Mouse (Mus musculus): ENCODE data around the gene Crim1. TPM values are rescaled to one million over a fixed set of nuclear protein-coding genes. Genes with fewer than 3 reads are reported as not detected.

Gene Crim1
- polyA plus RNA-seq, 1 experiment from 2014 or later, result 4.3 TPM

DNA sequence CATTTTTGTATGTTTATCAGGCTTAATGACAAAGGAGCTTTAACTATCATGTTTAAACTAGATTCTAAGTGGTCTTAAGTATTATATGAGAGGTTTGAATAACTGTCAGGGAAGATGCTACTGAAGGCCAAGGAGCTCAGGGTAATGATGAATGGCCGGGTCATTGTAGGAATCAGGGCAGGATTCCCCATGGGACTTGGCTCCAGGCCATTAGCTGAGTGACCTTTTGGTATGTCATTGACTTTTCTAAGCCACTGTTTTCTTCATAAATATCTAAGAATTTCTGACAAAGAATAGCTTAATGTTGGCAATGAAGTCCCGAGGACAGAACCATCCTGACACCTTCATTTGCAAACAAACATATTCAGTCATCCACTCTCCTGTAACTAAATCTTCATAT is 66.2 kb downstream of the Crim1 start:
- Histone ChIP-seq H3K36me3 (no peaks in the 10 kb centered on the region), H3K27ac (no peak overlapping the region), H3K9me3 (no peaks in the 10 kb centered on the region), H3K27me3 (ENCODE audit: insufficient read depth, poor library complexity, severe bottlenecking) (no peaks in the 10 kb centered on the region), H3K4me3 (no peak overlapping the region), H3K4me1 (replicated peaks) (peaks cover 15% of the 10 kb centered on the region)
- DNase-seq (ENCODE audit: low spot score), result no peak
- WGBS, result 79% methylated on average over 2 of the region's 2 CpGs

DNA sequence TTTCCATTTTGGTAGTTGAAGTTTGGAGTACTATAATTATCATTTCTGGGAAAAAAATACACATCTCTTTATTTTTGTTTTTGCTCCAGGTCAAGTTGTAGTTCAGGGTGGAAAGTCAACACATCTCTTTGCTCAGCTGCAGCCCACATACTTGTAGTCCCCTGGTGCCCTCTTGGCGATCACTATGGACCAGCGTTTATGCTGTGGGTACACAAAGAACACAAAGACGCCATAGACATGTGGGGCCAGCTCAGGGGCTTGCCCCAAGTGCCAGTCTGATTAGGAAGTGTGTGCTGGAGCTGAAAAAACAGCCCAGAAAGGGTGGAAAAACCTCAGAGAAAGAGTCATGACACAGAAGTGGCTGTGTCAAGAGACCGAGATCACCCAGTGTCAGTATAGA is 68.5 kb downstream of the Crim1 start:
- Histone ChIP-seq H3K9me3 (no peaks in the 10 kb centered on the region), H3K4me3 (no peak overlapping the region), H3K36me3 (no peaks in the 10 kb centered on the region), H3K27me3 (ENCODE audit: insufficient read depth, poor library complexity, severe bottlenecking) (no peaks in the 10 kb centered on the region), H3K4me1 (replicated peaks) (peaks cover 30% of the 10 kb centered on the region), H3K27ac (no peak overlapping the region)
- 69% methylated on average over 4 of the region's 4 CpGs for WGBS
- DNase-seq (ENCODE audit: low spot score), result no peak

DNA sequence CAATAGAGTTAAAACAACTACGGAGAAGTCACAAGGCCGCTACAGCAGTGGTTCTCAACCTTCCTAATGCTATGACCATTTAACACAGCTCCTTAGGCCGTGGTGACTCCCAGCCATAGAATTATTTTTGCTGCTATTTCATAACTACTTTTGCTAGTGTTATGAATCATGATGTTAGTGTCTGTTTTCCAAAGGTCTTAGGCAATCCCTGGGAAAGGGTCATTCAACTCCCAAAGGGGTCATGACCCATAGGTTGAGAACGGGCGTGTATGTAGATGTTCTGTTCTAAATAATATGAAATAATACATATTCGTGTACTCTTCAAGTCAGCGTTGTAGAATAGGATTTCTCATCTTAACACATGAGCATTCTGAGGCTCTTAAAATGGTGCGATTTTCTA is 69.3 kb downstream of the Crim1 start:
- no peak overlapping the region for H3K4me3 ChIP-seq
- WGBS, result 92% methylated on average over 8 of the region's 8 CpGs
- H3K4me1 ChIP-seq (replicated peaks), result peaks cover 35% of the 10 kb centered on the region
- H3K27ac ChIP-seq, result no peak overlapping the region
- H3K36me3 ChIP-seq, result no peaks in the 10 kb centered on the region
- no peaks in the 10 kb centered on the region for H3K27me3 ChIP-seq (ENCODE audit: insufficient read depth, poor library complexity, severe bottlenecking)
- H3K9me3 ChIP-seq, result no peaks in the 10 kb centered on the region
- DNase-seq (ENCODE audit: low spot score), result no peak

DNA sequence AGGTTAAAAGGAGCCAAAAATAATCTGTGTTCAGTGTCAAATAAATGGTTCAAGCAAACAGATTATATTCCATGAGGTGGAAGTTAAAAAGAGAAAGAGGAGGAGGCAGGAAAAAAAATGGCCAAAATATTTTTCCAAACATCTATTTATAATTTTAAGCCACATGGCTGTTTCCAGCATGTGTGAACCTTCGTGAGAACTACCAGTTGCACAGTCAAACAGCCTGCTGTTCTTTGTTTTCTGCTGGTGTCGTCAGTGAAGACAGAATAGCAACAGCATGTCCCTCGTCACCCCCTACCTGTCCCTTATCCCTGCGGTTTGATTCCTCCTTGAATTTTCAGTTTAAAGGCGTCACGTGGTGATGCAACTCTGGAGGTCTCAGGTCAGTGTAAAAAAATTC is 70.0 kb downstream of the Crim1 start:
- H3K9me3 ChIP-seq, result no peaks in the 10 kb centered on the region
- H3K27ac ChIP-seq, result no peak overlapping the region
- no peak overlapping the region for H3K4me3 ChIP-seq
- H3K36me3 ChIP-seq, result no peaks in the 10 kb centered on the region
- no peak for DNase-seq (ENCODE audit: low spot score)
- H3K27me3 ChIP-seq (ENCODE audit: insufficient read depth, poor library complexity, severe bottlenecking), result no peaks in the 10 kb centered on the region
- H3K4me1 ChIP-seq (replicated peaks), result peaks cover 42% of the 10 kb centered on the region
- WGBS, result 80% methylated on average over 6 of the region's 6 CpGs

DNA sequence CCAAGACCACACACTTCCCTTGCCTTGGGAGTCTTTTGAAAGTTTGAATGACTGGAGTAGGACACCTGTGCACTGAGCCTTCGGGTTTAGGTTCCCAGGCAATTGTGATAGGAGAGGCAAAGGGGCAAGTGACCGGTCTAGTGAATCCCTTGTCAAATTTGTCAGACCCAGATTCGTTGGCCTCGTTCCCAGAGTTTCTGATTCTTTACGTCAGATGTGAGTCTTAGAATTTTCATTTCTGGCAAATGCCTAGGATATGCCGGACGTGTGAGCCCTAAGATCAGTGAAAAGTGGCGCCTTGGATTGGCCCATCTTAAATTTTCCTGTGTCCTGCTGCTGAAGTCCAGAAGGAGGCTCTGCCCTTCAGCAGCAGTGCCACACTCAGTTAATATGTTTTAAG is 71.7 kb downstream of the Crim1 start:
- H3K27ac ChIP-seq, result no peak overlapping the region; the same call in 1 of the 2 replicates
- H3K4me3 ChIP-seq, result no peak overlapping the region
- H3K9me3 ChIP-seq, result no peaks in the 10 kb centered on the region
- no peaks in the 10 kb centered on the region for H3K36me3 ChIP-seq
- H3K4me1 ChIP-seq (replicated peaks), result peaks cover 49% of the 10 kb centered on the region
- no peak for DNase-seq (ENCODE audit: low spot score)
- 91% methylated on average over 8 of the region's 8 CpGs for WGBS
- H3K27me3 ChIP-seq (ENCODE audit: insufficient read depth, poor library complexity, severe bottlenecking), result no peaks in the 10 kb centered on the region

DNA sequence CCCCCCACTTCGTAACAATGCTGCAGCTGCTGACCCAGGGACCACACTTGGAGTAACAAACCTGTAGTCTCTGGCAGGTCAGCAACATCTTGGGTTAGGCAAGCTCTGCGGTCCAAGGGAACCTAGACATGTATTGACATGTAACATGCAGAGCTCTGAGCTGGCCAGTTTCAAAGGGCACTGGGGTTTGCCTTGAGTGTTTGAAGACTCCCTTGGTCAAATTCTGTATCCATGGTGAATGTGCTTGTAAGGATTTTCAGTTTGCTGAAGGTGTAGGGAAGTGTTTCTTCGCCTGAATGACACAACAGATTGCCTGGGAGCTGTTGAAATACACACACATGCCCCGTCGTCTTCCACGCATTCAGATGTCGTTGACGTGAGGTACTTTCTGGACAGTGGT is 72.1 kb downstream of the Crim1 start:
- H3K4me3 ChIP-seq, result no peak overlapping the region
- peaks cover 49% of the 10 kb centered on the region for H3K4me1 ChIP-seq (replicated peaks)
- no peaks in the 10 kb centered on the region for H3K27me3 ChIP-seq (ENCODE audit: insufficient read depth, poor library complexity, severe bottlenecking)
- no peak for DNase-seq (ENCODE audit: low spot score)
- peak overlapping the region; percentile 12; the same call in 1 of the 2 replicates for H3K27ac ChIP-seq
- H3K9me3 ChIP-seq, result no peaks in the 10 kb centered on the region
- WGBS, result 81% methylated on average over 8 of the region's 8 CpGs
- H3K36me3 ChIP-seq, result no peaks in the 10 kb centered on the region

DNA sequence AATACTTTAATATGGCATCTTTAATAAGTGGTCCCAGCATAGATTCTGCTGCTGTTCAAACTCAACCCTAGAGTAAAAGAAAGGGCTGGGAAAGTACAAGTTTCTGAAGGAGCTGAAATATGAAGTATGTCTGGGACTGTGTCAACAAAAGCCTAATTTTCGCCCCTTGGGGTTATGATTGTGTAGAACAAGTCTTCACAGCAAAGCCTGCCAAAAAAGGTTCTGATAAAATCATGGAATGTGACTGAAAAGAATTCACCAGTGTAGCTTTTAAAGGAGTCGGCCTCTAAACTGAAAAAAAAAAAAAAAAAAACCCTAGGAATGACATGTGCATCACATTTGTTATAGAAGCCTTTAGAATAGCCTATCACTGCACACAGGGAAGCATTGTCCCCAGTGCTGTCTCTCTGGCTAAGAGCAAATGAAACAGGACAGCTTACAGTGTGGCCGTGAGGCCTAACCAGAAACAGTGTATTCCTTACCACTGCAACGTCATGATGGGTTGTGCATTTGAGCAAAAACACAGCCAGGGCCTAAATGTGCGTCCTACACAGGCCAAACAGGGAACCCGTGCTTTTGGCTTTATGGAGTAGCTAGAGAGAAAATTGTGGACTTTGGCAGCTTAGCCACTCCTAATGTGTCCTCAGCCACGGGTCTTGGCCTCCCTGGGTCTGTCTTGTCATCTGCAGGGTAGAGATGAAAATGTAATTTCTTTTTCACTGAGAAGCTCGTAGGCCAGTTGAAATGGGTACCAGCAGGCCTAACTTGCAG is 72.8 kb downstream of the Crim1 start:
- DNase-seq (ENCODE audit: low spot score), result no peak
- WGBS, result 75% methylated on average over 8 of the region's 8 CpGs
- H3K9me3 ChIP-seq, result no peaks in the 10 kb centered on the region
- no peak overlapping the region for H3K27ac ChIP-seq
- H3K4me3 ChIP-seq, result no peak overlapping the region
- H3K27me3 ChIP-seq (ENCODE audit: insufficient read depth, poor library complexity, severe bottlenecking), result no peaks in the 10 kb centered on the region
- H3K36me3 ChIP-seq, result no peaks in the 10 kb centered on the region
- peaks cover 45% of the 10 kb centered on the region for H3K4me1 ChIP-seq (replicated peaks)

DNA sequence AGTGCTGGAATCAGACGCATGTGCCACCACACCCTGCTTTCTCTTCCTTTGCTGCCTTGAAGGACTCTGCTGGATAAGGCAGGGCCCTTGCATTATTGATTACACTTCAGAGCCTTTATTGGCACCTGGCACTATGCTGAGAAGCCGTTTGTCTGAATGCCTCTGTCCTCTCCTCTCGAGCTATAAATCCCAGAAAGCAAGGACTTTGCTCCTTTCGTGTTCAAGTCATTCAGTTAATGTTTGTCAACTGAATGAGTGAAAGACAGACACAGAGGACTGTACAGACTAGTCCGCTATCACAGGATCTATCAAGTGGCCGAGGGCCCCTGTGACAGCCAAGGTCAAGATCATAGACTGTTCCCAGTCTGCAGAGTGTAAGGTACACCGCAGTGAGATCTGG is 73.8 kb downstream of the Crim1 start:
- Histone ChIP-seq H3K9me3 (no peaks in the 10 kb centered on the region), H3K27ac (no peak overlapping the region), H3K27me3 (ENCODE audit: insufficient read depth, poor library complexity, severe bottlenecking) (no peaks in the 10 kb centered on the region), H3K4me1 (replicated peaks) (peaks cover 37% of the 10 kb centered on the region), H3K4me3 (no peak overlapping the region), H3K36me3 (no peaks in the 10 kb centered on the region)
- WGBS, result 89% methylated on average over 7 of the region's 7 CpGs
- DNase-seq (ENCODE audit: low spot score), result no peak

DNA sequence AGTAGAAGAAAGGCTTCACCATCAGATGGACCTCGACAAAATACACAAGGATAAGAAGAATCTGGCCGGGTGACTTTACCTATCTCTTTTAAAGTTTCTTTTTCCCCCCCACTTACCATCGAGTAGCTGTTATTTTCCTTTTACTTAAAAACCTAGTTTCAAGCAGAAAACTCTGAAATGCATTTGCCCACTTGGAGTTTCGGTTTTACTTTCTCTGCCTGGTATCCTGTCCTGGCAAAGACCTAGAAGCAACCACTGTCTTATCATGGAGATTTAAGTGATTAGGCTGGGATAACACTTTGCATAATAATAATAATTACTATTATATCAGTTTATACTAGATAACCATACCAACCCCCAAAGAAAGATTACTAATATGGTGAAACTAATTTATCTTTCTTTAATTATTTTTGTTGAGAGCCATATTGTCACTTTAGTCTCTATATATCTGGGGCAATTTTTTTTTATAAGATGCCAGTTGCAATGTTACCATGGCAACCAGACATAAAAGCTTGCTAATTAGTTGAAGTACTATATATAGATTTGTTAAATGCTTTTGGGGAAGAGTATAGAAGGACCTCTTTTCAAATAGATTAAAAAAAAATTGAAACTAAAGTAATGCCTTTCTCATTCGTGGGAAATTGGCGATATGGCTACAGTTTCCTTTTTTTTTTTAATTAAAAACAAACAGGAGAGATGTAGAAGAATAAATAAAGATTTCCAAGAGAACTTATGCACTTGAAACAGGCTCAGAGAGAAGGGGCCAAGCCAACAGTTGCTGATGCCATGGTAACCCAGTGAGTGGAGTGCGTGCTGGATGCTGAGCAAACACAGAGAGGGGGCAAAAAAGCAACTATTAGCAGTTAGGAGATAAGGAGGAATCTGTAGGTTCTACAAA is 74.8 kb downstream of the Crim1 start:
- Histone ChIP-seq H3K36me3 (no peaks in the 10 kb centered on the region), H3K9me3 (no peaks in the 10 kb centered on the region), H3K4me1 (replicated peaks) (peaks cover 47% of the 10 kb centered on the region), H3K27ac (no peak overlapping the region), H3K4me3 (no peak overlapping the region), H3K27me3 (ENCODE audit: insufficient read depth, poor library complexity, severe bottlenecking) (no peaks in the 10 kb centered on the region)
- WGBS, result 75% methylated on average over 7 of the region's 7 CpGs
- no peak for DNase-seq (ENCODE audit: low spot score)

DNA sequence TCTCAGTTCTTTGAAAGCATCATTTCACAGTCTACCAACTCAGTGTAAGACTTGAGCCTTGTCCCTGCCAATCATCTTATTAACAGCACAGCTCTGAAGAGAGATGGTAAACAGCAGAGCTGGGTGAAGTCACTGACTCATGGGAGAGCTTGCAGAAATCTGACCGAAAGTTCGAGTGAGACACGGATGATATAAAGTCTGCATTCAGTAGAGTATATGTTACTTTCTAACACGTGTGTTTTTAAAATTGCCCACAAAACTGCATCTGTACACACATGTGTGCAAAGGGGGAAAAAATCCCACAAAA is 75.4 kb downstream of the Crim1 start:
- no peaks in the 10 kb centered on the region for H3K27me3 ChIP-seq (ENCODE audit: insufficient read depth, poor library complexity, severe bottlenecking)
- WGBS, result 75% methylated on average over 4 of the region's 4 CpGs
- H3K9me3 ChIP-seq, result no peaks in the 10 kb centered on the region
- H3K36me3 ChIP-seq, result no peaks in the 10 kb centered on the region
- peaks cover 50% of the 10 kb centered on the region for H3K4me1 ChIP-seq (replicated peaks)
- no peak overlapping the region for H3K27ac ChIP-seq
- H3K4me3 ChIP-seq, result no peak overlapping the region
- no peak for DNase-seq (ENCODE audit: low spot score)

DNA sequence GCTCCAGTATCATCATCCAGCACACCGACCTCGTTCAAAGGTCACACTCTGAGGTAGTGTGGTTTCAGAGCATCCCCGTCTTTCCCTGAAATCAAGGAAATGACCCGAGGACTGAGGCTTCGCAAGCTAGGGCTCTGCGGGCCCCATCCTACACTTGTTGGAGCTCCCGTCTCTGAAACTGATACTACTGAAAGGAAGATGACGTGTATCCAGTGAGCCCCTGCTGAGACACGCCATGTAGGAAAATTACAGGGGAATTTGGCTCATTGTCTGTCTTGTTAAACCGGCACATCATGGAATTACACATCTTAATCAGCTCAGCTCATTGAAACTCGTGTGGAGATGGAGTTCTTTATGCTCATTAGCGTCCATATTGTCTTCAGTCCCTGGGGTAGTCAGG is 79.1 kb downstream of the Crim1 start:
- peaks cover 13% of the 10 kb centered on the region; the same call in 1 of the 2 replicates for H3K36me3 ChIP-seq
- H3K27me3 ChIP-seq (ENCODE audit: insufficient read depth, poor library complexity, severe bottlenecking), result no peaks in the 10 kb centered on the region
- H3K9me3 ChIP-seq, result no peaks in the 10 kb centered on the region
- 61% methylated on average over 12 of the region's 12 CpGs for WGBS
- peaks cover 48% of the 10 kb centered on the region for H3K4me1 ChIP-seq (replicated peaks)
- no peak for DNase-seq (ENCODE audit: low spot score)
- no peak overlapping the region for H3K4me3 ChIP-seq
- H3K27ac ChIP-seq, result no peak overlapping the region

DNA sequence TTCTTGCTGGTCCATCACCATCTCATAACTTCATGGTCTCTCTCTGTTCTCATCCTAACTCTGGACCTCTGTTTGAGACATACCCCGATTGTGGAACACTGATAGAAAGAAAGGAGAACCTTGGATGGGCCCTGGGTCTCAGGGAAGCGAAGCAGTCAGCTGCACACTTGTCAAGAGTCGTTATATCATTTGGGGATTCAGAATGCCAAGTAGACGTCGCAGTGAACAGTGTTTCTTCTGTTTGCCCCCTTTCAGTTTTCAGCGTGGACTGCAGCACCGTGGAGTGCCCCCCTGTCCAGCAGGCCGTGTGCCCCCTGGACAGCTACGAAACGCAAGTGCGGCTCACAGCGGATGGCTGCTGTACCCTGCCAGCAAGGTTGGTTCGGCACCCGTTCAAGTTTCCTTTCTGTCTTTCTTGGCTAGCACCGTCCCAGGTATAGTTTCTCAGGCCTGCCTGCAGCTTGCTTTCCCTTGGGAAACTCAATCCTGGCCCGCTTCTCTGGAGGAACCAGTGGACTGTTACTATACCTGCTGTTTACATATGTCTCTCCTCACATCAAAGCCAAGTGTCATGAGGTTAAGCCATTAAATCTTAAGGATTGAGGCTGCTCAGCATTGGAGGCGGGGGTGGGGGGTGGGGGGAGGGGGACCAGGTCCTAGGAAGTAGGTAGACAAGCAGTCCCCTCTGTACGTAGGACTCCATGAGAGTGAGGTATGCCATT is 81.1 kb downstream of the Crim1 start:
- DNase-seq (ENCODE audit: low spot score), result no peak
- Histone ChIP-seq H3K4me1 (replicated peaks) (peaks cover 33% of the 10 kb centered on the region), H3K9me3 (no peaks in the 10 kb centered on the region), H3K27me3 (ENCODE audit: insufficient read depth, poor library complexity, severe bottlenecking) (no peaks in the 10 kb centered on the region), H3K36me3 (peaks cover 13% of the 10 kb centered on the region; the same call in 1 of the 2 replicates), H3K4me3 (no peak overlapping the region), H3K27ac (no peak overlapping the region)
- WGBS, result 87% methylated on average over 18 of the region's 18 CpGs

Measured in hindbrain, embryonic 10.5 days (tissue).